Mouse (Mus musculus) erythroblast, embryonic 14.5 days (primary cell): Measurements from ENCODE around the gene Mta1. TPM values are rescaled to one million over a fixed set of nuclear protein-coding genes. Genes with fewer than 3 reads are reported as not detected.

Source experiments
- H3K27me3 ChIP-seq: 2 replicates; pipeline ENCODE4 v1.6.1; 2012; ENCODE audit warnings: inconsistent platforms; ENCODE audit not compliant: control insufficient read depth
- H3K36me3 ChIP-seq: 2 replicates; pipeline ENCODE4 v1.6.1; 2012; ENCODE audit warnings: mild to moderate bottlenecking, inconsistent platforms; ENCODE audit not compliant: control insufficient read depth
- H3K4me1 ChIP-seq: 2 replicates; pipeline ENCODE4 v1.6.1; 2012; ENCODE audit warnings: inconsistent platforms; ENCODE audit not compliant: control insufficient read depth
- H3K4me3 ChIP-seq: replicated peaks from 2 replicates; pipeline ENCODE3; 2012; ENCODE audit warnings: moderate library complexity, mild to moderate bottlenecking, inconsistent platforms
- H3K9me3 ChIP-seq: 2 replicates; pipeline ENCODE4 v1.6.1; 2012; ENCODE audit warnings: low read length, inconsistent platforms, mixed read lengths; ENCODE audit not compliant: control insufficient read depth
- GATA1 ChIP-seq: IDR thresholded peaks from 2 replicates; pipeline ENCODE4 v1.6.1; 2012; ENCODE audit warnings: low read length, inconsistent platforms, mixed read lengths
- TAL1 ChIP-seq: IDR thresholded peaks from 3 replicates; pipeline ENCODE4 v1.6.1; 2012; ENCODE audit warnings: low read length, inconsistent platforms, mixed read lengths
- polyA plus RNA-seq: library from polyadenylated mRNA; stranded (reverse); fragments of >175 nt; gene quantifications from 2 replicates; pipeline ENCODE4 v1.2.3, GENCODE M21; 2012

The Mta1 gene
- polyA plus RNA-seq, 1 experiment: 18.5 TPM

GRCm38 (mm10) chr12:113124726-113125125 lies 26.6 kb downstream of the Mta1 start:
- Histone ChIP-seq H3K9me3 (no peaks in the 10 kb centered on the region), H3K4me1 (peaks cover 3% of the 10 kb centered on the region)

DNA sequence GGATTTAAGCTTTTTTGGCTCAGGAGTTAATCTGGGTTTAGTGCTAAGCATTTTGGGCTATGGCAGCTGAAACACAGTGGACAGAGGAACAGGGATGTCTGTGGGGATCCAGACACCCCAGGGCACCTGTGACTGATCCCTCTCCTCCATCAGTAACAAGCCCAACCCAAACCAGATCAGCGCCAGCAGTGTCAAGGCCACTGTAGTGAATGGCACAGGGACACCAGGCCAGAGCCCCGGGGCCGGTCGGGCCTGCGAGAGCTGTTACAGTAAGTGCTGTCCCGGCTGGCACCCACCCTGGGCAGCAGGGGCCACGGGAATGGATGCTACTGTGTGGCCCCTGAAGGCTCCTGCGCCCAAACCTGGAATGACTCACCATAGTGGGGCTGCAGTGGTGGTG lies 32.7 kb downstream of the Mta1 start:
- H3K4me3 ChIP-seq: no peak overlapping the region
- H3K36me3 ChIP-seq: peaks cover 100% of the 10 kb centered on the region
- peaks cover 8% of the 10 kb centered on the region for H3K4me1 ChIP-seq
- no peaks in the 10 kb centered on the region for H3K9me3 ChIP-seq
- TF ChIP-seq TAL1 (no peak), GATA1 (no peak)
- no peaks in the 10 kb centered on the region for H3K27me3 ChIP-seq

More at GRCm38 (mm10) chr12:113124726-113125125, 26.6 kb downstream of the Mta1 start:
- Histone ChIP-seq H3K4me3 (no peak overlapping the region), H3K27me3 (no peaks in the 10 kb centered on the region), H3K36me3 (peaks cover 99% of the 10 kb centered on the region)
- TF ChIP-seq TAL1 (no peak), GATA1 (no peak)

DNA sequence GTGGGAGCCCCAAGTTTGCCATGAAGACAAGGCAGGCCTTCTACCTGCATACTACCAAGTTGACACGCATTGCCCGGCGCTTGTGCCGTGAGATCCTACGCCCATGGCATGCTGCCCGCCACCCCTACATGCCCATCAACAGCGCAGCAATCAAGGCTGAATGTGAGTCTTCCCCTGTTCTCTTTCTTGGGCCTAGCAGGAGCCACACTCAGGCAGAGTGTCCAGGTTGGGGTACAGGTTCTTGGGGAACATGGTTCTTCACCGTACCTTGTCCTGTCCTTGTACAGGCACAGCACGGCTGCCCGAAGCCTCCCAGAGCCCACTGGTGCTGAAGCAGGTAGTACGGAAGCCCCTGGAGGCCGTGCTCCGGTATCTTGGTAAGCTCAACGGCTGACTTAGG lies 33.5 kb downstream of the Mta1 start:
- peaks cover 100% of the 10 kb centered on the region for H3K36me3 ChIP-seq
- H3K4me3 ChIP-seq: no peak overlapping the region
- no peak for TF ChIP-seq GATA1
- TF ChIP-seq TAL1: no peak
- H3K4me1 ChIP-seq: peaks cover 8% of the 10 kb centered on the region
- no peaks in the 10 kb centered on the region for H3K9me3 ChIP-seq
- no peaks in the 10 kb centered on the region for H3K27me3 ChIP-seq

DNA sequence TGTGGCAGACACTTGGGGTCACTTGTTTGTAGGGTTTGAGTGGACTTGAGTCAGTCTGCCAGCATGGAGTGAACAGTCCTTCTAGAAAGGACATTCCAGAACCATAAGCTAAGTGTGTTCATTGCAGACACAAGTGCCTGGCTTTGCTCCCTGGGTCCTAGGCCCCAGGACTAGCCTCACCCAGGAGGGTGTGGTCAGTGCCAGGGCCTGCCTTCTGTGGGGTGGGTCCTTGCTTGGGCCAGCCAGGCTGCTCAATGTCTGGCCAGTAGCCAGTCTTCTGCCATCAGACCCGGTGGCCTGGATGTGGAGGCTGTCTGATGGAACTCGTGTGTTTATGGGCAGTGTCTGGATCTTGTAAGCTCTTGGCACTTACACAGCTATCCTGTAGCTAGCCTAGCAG lies 34.5 kb downstream of the Mta1 start:
- Histone ChIP-seq H3K27me3 (no peaks in the 10 kb centered on the region), H3K4me1 (peaks cover 9% of the 10 kb centered on the region), H3K36me3 (peaks cover 100% of the 10 kb centered on the region), H3K9me3 (no peaks in the 10 kb centered on the region), H3K4me3 (no peak overlapping the region)
- no peak for TF ChIP-seq GATA1
- no peak for TF ChIP-seq TAL1

DNA sequence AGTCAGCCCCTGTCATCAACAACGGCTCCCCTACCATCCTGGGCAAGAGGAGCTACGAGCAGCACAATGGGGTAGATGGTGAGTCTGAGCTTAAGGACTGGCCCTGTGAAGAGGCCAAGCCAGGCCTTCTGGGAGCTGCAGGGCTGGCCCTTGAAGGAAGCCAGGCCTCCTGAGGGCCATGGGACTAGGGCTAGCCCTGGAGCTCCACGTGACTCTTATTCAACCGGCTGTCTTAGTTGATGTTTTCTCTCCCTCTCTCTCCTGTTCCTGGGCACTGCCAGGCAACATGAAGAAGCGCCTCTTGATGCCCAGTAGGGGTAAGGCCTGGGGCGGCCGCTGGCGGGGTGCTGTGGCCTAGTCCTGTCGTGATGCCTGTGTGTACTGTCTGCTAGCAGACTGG lies 35.2 kb downstream of the Mta1 start:
- Histone ChIP-seq H3K36me3 (peaks cover 100% of the 10 kb centered on the region), H3K9me3 (no peaks in the 10 kb centered on the region), H3K4me1 (peaks cover 14% of the 10 kb centered on the region), H3K27me3 (no peaks in the 10 kb centered on the region), H3K4me3 (no peak overlapping the region)
- no peak for TF ChIP-seq GATA1
- TF ChIP-seq TAL1: no peak

DNA sequence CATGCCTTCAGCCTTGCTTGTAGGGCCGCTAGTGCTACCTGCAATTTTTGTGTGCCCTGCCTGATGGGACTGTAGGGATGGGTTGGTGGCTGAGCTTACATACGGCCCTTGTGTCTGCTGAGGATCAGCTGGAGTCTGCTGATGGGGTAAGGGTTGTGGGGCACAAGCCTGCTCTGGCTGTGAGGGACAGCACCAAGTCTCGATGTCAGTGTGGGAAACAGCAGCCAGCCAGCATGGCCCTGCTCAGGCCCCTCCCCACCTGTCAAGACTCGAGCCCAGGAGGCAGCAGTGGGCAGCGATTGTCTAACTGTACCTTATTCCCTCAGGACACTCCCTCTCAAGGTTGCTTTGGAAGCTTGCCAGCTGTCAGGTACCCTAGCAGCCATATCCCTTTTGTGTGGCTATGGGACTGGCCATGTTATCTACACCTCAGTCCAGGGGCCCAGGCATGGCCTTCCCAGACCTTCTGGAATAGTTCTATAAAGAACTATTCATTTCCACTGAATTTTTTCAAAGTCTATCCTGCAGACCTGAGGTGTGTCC lies 35.9 kb downstream of the Mta1 start:
- Histone ChIP-seq H3K9me3 (no peaks in the 10 kb centered on the region), H3K27me3 (0 out of 2 replicates have a peak, but pooled peaks cover under 1% of the 10 kb centered on the region), H3K36me3 (peaks cover 98% of the 10 kb centered on the region), H3K4me1 (peaks cover 16% of the 10 kb centered on the region), H3K4me3 (no peak overlapping the region)
- TF ChIP-seq TAL1 (no peak), GATA1 (no peak)

GRCm38 (mm10) chr12:113134502-113134901 lies 36.4 kb downstream of the Mta1 start:
- H3K4me1 ChIP-seq: peaks cover 21% of the 10 kb centered on the region
- no peaks in the 10 kb centered on the region for H3K9me3 ChIP-seq
- no peak overlapping the region for H3K4me3 ChIP-seq
- TF ChIP-seq TAL1 (no peak), GATA1 (no peak)
- peaks cover 92% of the 10 kb centered on the region for H3K36me3 ChIP-seq
- peaks cover 5% of the 10 kb centered on the region for H3K27me3 ChIP-seq

DNA sequence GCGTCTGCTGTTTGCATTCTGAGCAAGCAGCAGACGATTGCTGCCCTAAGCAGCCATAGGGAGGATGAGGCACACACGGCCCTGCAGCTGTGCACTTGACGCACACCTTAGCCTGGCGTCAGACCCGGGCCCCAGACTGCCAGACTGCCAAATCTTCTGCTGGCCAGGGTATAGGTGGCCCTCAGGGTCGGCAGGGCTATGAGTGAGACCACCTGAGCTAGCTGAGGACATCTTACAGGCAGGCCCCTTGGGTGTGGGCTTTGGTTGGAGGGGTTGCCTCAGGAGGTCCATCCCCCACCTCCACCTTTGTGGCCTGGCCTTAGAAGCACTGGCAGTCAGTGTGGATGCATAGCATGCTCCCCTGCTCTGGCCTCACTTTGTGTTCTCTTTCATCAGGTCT lies 37.3 kb downstream of the Mta1 start:
- Histone ChIP-seq H3K4me3 (no peak overlapping the region), H3K9me3 (no peaks in the 10 kb centered on the region), H3K27me3 (peaks cover 13% of the 10 kb centered on the region), H3K4me1 (peaks cover 30% of the 10 kb centered on the region), H3K36me3 (peaks cover 83% of the 10 kb centered on the region)
- TF ChIP-seq GATA1 (no peak), TAL1 (no peak)

- Histone ChIP-seq H3K4me1 (peaks cover 42% of the 10 kb centered on the region), H3K4me3 (no peak overlapping the region), H3K9me3 (no peaks in the 10 kb centered on the region), H3K27me3 (peaks cover 25% of the 10 kb centered on the region), H3K36me3 (peaks cover 72% of the 10 kb centered on the region)
- TF ChIP-seq TAL1 (no peak), GATA1 (no peak)
Observed at GRCm38 (mm10) chr12:113136492-113137020, 38.5 kb downstream of the Mta1 start.
